Mouse (Mus musculus): ENCODE measurements at regions not wholly inside any gene's neighbourhood (a gene's known extent, or its start where the extent isn't known, plus 50 kb on each side); places are given as distances from the start of the nearest gene placed in this dataset.

DNA sequence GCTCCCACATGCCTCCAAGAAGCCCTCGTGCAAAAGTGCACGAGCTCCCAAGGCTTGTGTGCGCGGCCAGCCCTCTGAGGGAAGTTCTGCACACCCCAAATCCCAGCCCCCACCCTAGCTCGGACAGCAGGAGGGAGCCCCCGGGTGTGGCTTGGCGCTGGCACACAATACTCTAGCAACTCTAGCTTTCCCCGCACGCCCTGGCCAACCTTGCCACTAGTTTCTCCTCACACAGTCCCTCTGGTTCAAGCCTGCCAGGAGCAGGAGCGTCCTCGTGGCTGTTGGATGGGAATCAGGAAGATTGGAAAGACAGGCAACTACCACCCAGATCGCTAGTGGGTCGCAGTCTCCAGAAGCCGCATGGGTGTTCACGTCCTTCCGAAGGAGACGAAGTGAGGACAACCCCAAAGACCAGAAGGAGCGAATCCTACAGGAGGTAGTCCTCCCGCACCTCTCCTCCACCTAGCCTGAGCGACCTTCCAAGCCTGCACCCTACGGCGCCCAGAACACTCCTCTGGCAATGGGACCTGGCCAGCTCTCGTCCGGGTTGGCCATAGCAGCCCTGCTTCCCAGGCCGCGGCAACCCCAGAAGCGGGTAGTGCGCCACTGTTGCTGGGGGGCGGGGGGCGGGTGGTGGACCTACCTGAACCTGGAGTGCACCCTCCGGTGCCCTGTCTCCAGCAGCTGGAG is 243.9 kb downstream of the Tex13c3 start:
- Histone ChIP-seq H3K27me3 (replicated peaks) (no peaks in the 10 kb centered on the region), H3K4me2 (peak overlapping the region; percentile 93), H3K4me1 (replicated peaks) (no peaks in the 10 kb centered on the region), H3K9me3 (replicated peaks) (no peaks in the 10 kb centered on the region), H3K4me3 (peak overlapping the region; percentile 51), H3K36me3 (no peaks in the 10 kb centered on the region), H3K9ac (peak overlapping the region; percentile 3; the same call in 1 of the 2 replicates), H3K27ac (ENCODE audit: poor library complexity, severe bottlenecking) (no peak overlapping the region)
- ATAC-seq (ENCODE audit: insufficient number of reproducible peaks, low FRiP score): peak; percentile 57
- 9% methylated on average over 31 of the region's 31 CpGs for WGBS

- H3K9me3 ChIP-seq (replicated peaks): no peaks in the 10 kb centered on the region
- H3K4me2 ChIP-seq: no peak overlapping the region
- no peaks in the 10 kb centered on the region for H3K27me3 ChIP-seq (replicated peaks)
- H3K9ac ChIP-seq: no peak overlapping the region
- H3K36me3 ChIP-seq: no peaks in the 10 kb centered on the region
- no peaks in the 10 kb centered on the region for H3K4me1 ChIP-seq (replicated peaks)
- H3K4me3 ChIP-seq: no peak overlapping the region
- H3K27ac ChIP-seq (ENCODE audit: poor library complexity, severe bottlenecking): no peak overlapping the region
- WGBS: 69% methylated on average over 3 of the region's 3 CpGs
- no peak for ATAC-seq (ENCODE audit: insufficient number of reproducible peaks, low FRiP score)
These were observed 245.7 kb downstream of the Tex13c3 start for GRCm38 (mm10) chrX:19235449-19235848.

DNA sequence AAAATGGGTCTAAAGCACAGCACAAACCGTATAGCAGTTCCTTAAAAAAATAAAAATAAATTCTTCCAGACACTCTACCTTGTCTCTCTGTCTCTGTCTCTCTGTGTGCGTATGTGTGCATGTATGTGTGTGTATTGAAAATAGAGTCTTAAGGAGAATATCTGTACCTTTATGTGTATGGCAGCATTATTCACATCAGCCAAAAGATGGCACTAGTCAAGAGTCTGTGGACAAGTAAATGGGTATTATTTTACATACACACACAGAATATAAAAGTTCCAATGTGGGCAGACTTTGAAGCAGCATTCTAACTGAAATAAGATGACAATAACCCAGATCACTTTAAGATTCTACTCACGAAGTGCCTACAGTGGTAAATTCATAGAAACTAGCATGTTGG is 249.3 kb downstream of the Tex13c3 start:
- no peaks in the 10 kb centered on the region for H3K9me3 ChIP-seq (replicated peaks)
- no peak for ATAC-seq (ENCODE audit: insufficient number of reproducible peaks, low FRiP score)
- H3K36me3 ChIP-seq: no peaks in the 10 kb centered on the region
- H3K4me1 ChIP-seq (replicated peaks): no peaks in the 10 kb centered on the region
- no peak overlapping the region for H3K4me3 ChIP-seq
- H3K27ac ChIP-seq (ENCODE audit: poor library complexity, severe bottlenecking): no peak overlapping the region
- 73% methylated on average over 3 of the region's 3 CpGs for WGBS
- H3K9ac ChIP-seq: no peak overlapping the region
- no peak overlapping the region for H3K4me2 ChIP-seq
- no peaks in the 10 kb centered on the region for H3K27me3 ChIP-seq (replicated peaks)

- no peaks in the 10 kb centered on the region for H3K9me3 ChIP-seq (replicated peaks)
- H3K4me3 ChIP-seq: no peak overlapping the region
- no peak overlapping the region for H3K4me2 ChIP-seq
- H3K27ac ChIP-seq (ENCODE audit: poor library complexity, severe bottlenecking): no peak overlapping the region
- H3K4me1 ChIP-seq (replicated peaks): no peaks in the 10 kb centered on the region
- H3K9ac ChIP-seq: no peak overlapping the region
- H3K27me3 ChIP-seq (replicated peaks): no peaks in the 10 kb centered on the region
- no peaks in the 10 kb centered on the region for H3K36me3 ChIP-seq
- no peak for ATAC-seq (ENCODE audit: insufficient number of reproducible peaks, low FRiP score)
These were observed 257.8 kb downstream of the Tex13c3 start for GRCm38 (mm10) chrX:19223336-19223735.

GRCm38 (mm10) chrX:19220785-19221496 is 260.2 kb downstream of the Tex13c3 start:
- no peaks in the 10 kb centered on the region for H3K9me3 ChIP-seq (replicated peaks)
- H3K9ac ChIP-seq: no peak overlapping the region
- no peak overlapping the region for H3K4me3 ChIP-seq
- H3K27ac ChIP-seq (ENCODE audit: poor library complexity, severe bottlenecking): no peak overlapping the region
- WGBS: 91% methylated on average over 1 of the region's 1 CpGs
- no peak overlapping the region for H3K4me2 ChIP-seq
- no peaks in the 10 kb centered on the region for H3K36me3 ChIP-seq
- H3K27me3 ChIP-seq (replicated peaks): no peaks in the 10 kb centered on the region
- H3K4me1 ChIP-seq (replicated peaks): no peaks in the 10 kb centered on the region
- ATAC-seq (ENCODE audit: insufficient number of reproducible peaks, low FRiP score): no peak

DNA sequence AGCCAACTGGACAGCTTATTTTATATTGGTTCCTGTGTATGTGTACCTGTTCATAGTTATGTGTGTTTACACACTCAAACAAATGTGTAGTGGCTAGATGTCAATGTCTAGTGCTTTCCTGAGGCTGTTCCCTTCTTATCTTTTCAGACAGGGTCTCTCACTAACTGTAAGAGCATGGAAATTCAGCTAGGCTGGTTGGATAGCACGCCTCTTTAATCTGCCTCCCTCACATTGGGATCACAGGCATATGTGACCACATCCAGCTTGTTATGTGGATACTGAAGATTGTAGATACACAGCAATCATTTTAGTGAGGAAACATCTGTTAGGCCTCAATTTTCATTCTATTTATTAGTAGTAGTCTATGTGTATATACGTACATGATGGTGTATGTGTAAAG is 261.4 kb downstream of the Tex13c3 start:
- ATAC-seq (ENCODE audit: insufficient number of reproducible peaks, low FRiP score): no peak
- Histone ChIP-seq H3K27ac (ENCODE audit: poor library complexity, severe bottlenecking) (no peak overlapping the region), H3K4me3 (no peak overlapping the region), H3K4me1 (replicated peaks) (no peaks in the 10 kb centered on the region), H3K4me2 (no peak overlapping the region), H3K9me3 (replicated peaks) (no peaks in the 10 kb centered on the region), H3K27me3 (replicated peaks) (no peaks in the 10 kb centered on the region), H3K9ac (no peak overlapping the region), H3K36me3 (no peaks in the 10 kb centered on the region)
- WGBS: 72% methylated on average over 2 of the region's 2 CpGs

DNA sequence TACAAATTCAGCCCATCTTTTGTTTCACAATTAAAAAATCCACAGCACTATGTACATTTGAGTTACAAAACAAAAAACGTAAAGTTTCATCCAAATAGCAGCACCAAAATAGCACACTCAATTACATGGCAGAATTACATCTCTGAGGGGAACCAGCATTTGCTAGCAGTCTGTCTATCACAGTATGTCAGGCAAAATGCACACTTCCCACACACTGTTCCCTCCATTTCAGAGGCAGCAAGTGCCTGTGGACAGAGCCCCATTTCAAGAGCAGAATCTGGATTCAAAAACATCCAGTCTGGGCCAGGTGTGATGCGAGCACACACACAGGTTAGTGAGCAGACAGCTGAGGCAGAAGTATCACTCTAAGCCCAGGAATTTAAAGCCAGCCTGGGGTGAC is 261.8 kb downstream of the Tex13c3 start:
- WGBS: 78% methylated on average over 2 of the region's 2 CpGs
- no peaks in the 10 kb centered on the region for H3K27me3 ChIP-seq (replicated peaks)
- no peak overlapping the region for H3K9ac ChIP-seq
- H3K4me3 ChIP-seq: no peak overlapping the region
- no peak overlapping the region for H3K27ac ChIP-seq (ENCODE audit: poor library complexity, severe bottlenecking)
- no peaks in the 10 kb centered on the region for H3K4me1 ChIP-seq (replicated peaks)
- no peak for ATAC-seq (ENCODE audit: insufficient number of reproducible peaks, low FRiP score)
- no peak overlapping the region for H3K4me2 ChIP-seq
- no peaks in the 10 kb centered on the region for H3K9me3 ChIP-seq (replicated peaks)
- H3K36me3 ChIP-seq: no peaks in the 10 kb centered on the region

- WGBS: 74% methylated on average over 1 of the region's 1 CpGs
- no peak overlapping the region for H3K4me3 ChIP-seq
- no peaks in the 10 kb centered on the region for H3K27me3 ChIP-seq (replicated peaks)
- H3K9ac ChIP-seq: no peak overlapping the region
- no peak overlapping the region for H3K4me2 ChIP-seq
- no peak for ATAC-seq (ENCODE audit: insufficient number of reproducible peaks, low FRiP score)
- H3K36me3 ChIP-seq: no peaks in the 10 kb centered on the region
- H3K27ac ChIP-seq (ENCODE audit: poor library complexity, severe bottlenecking): no peak overlapping the region
- H3K9me3 ChIP-seq (replicated peaks): no peaks in the 10 kb centered on the region
- no peaks in the 10 kb centered on the region for H3K4me1 ChIP-seq (replicated peaks)
These were observed 274.7 kb downstream of the Tex13c3 start for GRCm38 (mm10) chrX:19206420-19206819.

- Histone ChIP-seq H3K4me2 (no peak overlapping the region), H3K27me3 (replicated peaks) (no peaks in the 10 kb centered on the region), H3K9ac (no peak overlapping the region), H3K36me3 (no peaks in the 10 kb centered on the region), H3K4me1 (replicated peaks) (no peaks in the 10 kb centered on the region), H3K27ac (ENCODE audit: poor library complexity, severe bottlenecking) (no peak overlapping the region), H3K9me3 (replicated peaks) (no peaks in the 10 kb centered on the region), H3K4me3 (no peak overlapping the region)
- 58% methylated on average over 1 of the region's 1 CpGs for WGBS
- ATAC-seq (ENCODE audit: insufficient number of reproducible peaks, low FRiP score): no peak
These were observed 278.6 kb downstream of the Tex13c3 start for GRCm38 (mm10) chrX:19202542-19202941.

- no peaks in the 10 kb centered on the region for H3K9me3 ChIP-seq (replicated peaks)
- no peak overlapping the region for H3K9ac ChIP-seq
- no peaks in the 10 kb centered on the region for H3K4me1 ChIP-seq (replicated peaks)
- H3K36me3 ChIP-seq: no peaks in the 10 kb centered on the region
- H3K4me2 ChIP-seq: no peak overlapping the region
- no peak for ATAC-seq (ENCODE audit: insufficient number of reproducible peaks, low FRiP score)
- no peak overlapping the region for H3K27ac ChIP-seq (ENCODE audit: poor library complexity, severe bottlenecking)
- H3K27me3 ChIP-seq (replicated peaks): no peaks in the 10 kb centered on the region
- 56% methylated on average over 1 of the region's 1 CpGs for WGBS
- H3K4me3 ChIP-seq: no peak overlapping the region
These were observed 279.7 kb downstream of the Tex13c3 start for GRCm38 (mm10) chrX:19201383-19201782.

GRCm38 (mm10) chrX:19199531-19199930 is 281.6 kb downstream of the Tex13c3 start:
- no peaks in the 10 kb centered on the region for H3K27me3 ChIP-seq (replicated peaks)
- WGBS: 66% methylated on average over 3 of the region's 3 CpGs
- no peak overlapping the region for H3K4me3 ChIP-seq
- H3K36me3 ChIP-seq: no peaks in the 10 kb centered on the region
- H3K4me1 ChIP-seq (replicated peaks): no peaks in the 10 kb centered on the region
- H3K27ac ChIP-seq (ENCODE audit: poor library complexity, severe bottlenecking): no peak overlapping the region
- H3K9ac ChIP-seq: no peak overlapping the region
- no peaks in the 10 kb centered on the region for H3K9me3 ChIP-seq (replicated peaks)
- H3K4me2 ChIP-seq: no peak overlapping the region
- ATAC-seq (ENCODE audit: insufficient number of reproducible peaks, low FRiP score): no peak

DNA sequence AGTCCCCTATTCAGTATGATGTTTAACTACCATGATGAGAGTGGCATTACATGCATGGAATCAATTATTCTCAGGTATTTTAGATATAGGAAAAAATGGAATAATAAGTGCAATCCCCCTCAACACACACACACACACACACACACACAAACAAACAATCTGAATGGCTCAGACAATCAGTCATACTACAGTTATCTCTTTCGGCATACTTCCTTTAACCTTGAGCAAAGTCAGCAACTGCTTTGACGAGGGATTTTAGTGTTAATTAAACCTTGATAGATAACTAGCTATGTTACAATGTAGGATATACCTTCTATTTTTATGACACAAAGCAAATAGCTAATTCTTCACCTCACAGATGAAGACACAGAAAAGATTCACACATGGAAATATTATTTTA is 312.1 kb downstream of the Tex13c3 start:
- no peaks in the 10 kb centered on the region for H3K27me3 ChIP-seq (replicated peaks)
- no peak overlapping the region for H3K4me2 ChIP-seq

More for the DNA sequence above, 312.1 kb downstream of the Tex13c3 start:
- Histone ChIP-seq H3K9me3 (replicated peaks) (no peaks in the 10 kb centered on the region), H3K9ac (no peak overlapping the region), H3K27ac (ENCODE audit: poor library complexity, severe bottlenecking) (no peak overlapping the region), H3K36me3 (no peaks in the 10 kb centered on the region), H3K4me1 (replicated peaks) (no peaks in the 10 kb centered on the region), H3K4me3 (no peak overlapping the region)
- no peak for ATAC-seq (ENCODE audit: insufficient number of reproducible peaks, low FRiP score)
- 55% methylated on average over 2 of the region's 2 CpGs for WGBS

Measured in heart, embryonic 12.5 days (tissue).